Mouse (Mus musculus): ENCODE results near the gene Rbm28.
"Not testable (repeated sequence)": the region's sequence is repeated elsewhere in the genome, so short reads cannot be mapped to it uniquely, and the experiment has no call there.

Gene Rbm28

DNA sequence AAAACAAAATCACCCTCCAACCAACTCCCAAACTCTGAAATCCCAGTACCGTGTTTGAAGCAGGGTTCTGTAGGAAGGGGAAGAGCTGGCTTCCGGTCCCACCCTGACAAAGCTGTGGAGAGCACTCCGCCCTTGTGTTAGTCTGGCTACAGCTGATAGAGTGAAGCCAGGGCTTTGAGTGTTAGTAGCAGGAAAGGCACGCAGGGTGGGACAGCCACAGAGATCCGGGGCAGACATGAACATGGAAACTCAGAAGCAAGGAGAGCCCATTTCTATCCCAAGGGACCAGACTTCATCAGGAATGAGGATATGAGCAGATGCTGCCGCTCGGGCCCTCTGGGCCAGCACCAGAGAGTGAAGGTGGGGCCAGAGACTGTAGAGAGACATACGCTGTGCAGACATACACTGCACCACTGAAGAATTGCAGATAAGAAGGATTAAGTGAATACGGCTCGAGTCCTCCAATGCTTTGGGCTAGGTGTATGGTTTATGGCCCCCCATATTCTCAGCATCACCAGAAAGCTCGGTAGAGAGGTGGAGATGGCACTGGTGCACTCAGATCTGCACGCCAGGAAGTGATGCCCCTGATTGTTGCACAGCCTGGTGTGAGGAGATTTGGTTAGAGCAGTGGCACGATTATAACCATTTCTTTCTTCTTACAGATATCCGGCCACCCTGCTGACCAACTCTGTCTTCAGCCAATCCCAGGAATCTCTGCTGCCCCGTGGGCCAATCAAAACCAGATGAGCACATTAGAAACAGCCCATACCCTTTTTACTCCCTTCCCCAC is 29.4 kb upstream of the Rbm28 start:
- peak; percentile 3 for DNase-seq (ENCODE audit: low spot score)

DNA sequence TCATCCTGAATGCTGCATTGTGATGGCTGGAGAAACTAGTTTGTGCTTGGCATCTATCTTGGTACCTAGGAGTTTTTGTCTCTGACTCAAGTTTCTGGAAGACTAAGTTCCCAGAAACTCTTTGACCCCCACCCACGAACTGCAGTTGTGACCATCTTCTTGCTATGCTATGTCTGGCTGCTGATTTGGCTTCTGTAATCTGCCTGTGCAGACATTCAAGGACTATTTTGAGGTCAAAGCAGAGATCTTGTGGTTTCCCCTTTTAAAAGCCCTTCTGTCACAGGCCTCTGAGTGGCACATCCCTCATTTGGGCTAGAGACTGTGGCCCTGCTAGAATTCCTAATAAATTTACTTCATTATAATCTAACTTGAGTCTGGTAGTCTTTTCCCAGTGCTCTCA is 23.1 kb upstream of the Rbm28 start:
- peak; percentile 1 for DNase-seq (ENCODE audit: low spot score)

DNA sequence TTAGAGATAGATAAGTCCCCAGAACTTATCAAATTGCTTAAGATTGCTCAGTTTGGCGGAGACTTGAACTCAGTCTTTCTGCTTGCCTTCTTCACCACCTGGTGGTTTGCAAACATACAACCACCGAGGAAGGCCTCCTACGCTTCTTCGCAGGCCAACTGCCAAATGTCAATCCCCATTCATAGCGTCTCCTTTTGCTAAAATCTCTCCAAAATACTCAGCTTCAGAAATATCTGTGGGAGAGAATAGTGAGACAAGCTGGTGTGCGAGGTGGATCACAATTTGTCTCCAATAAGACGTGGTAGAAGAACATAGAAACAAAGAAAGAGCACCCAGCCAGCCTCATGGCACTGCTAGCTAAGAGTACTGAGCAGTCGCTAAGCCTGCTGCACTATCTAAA is 15.0 kb upstream of the Rbm28 start:
- DNase-seq (ENCODE audit: low spot score): no peak

DNA sequence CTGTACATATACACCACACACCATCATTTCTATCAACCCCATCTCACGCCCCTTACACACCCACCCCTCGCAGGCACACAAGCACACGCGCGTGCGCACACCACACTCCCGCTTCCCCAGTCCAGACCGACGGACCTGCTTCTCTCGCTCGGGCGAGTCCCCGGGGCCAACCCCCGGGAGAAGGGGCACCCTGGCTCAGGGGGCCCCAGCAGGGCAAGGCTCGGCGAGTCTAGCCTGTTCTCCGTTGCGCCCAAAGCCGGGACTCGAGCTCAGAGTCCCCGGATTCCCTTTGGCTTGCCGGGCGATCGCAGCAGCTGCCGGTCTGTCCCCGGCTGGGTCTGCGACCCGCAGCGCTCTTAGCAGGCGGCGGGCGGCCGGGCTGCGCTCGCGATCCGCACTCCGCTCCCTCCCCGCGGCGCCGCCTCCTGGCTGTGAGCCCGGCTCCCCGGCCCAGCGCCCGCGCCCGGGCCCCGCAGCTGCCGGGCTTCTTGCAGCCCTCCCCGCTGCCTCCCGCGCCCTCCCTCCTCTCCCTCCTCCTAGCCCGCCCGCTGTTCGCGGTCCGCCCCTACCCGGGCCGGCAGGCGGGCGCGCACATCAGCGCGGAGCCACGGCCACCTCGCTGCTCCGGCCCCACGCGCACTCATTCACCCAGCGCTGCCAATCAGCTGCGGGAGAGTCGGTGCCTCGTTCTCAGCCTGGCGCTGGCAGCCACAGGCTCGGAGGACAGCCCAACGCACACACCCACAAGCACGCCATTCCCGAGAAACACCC is 14.3 kb upstream of the Rbm28 start, which contains the start of gene Prrt4:
Prrt4 (minus strand) TSS at position 697 of the 771 bp plus-strand sequence.
- peak; percentile 75 for DNase-seq (ENCODE audit: low spot score)

DNA sequence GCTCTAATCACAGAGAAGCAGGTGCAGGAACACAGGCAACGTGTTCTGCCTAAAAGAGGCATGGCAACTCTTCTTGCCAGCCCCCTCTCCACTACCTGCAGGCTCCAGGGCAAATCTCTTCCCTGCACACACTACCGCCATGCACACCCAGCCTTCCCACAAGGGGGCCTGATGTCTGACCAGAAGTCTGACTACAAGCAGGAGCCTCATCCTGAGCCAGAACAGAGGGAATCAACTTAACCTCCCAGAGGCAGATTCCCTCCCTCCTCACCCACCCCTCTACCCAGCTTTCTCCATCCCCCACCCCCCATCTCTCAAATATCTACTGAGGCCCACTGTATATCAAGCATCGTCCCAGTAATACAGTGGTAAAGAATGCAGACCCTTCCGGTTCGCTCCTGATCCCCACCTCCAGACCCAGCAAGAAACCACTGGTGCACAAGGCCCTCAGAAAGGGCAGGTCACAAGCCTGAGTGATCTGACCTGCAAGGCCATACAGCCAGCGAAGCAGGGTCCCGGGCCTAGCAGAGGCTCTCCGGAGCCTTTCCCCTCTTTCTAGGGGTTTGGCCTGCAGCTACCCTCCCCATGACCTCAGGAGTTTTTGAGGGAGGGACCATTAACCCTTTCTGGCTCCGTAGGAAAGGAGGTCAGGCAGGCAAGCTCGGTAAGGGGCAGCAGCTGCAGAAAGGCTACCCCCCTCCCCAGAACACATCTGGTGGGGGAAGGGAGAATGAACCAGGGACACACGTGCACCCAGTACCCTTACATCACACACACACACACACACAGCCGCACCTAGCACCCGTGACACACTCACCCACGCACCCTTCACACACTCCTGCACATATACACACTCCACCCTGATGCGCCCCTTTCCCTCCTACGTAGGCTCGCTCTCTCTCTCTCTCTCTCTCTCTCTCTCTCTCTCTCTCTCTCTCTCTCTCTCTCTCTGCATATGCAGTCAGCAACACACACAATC is 13.4 kb upstream of the Rbm28 start:
- no peak for DNase-seq (ENCODE audit: low spot score)

DNA sequence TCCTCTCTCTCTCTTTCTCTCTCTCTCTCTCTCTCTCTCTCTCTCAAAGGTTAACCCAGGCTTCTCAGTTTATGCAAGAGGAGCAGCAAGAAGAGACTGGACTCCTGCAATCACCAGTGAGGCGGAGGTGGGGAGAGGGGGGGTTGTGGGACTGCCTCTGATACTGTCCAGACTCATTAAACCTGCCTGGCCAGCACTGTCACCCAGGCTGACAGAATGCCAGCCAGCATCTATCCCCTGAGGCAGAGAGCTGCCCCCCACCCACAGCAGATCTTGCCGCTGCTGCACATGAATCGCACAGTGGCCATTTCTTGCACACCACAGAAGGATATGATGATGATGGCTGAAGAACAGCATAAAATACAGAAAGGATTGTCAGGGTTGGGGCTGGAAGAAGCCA is 10.3 kb upstream of the Rbm28 start:
- DNase-seq (ENCODE audit: low spot score): no peak

DNA sequence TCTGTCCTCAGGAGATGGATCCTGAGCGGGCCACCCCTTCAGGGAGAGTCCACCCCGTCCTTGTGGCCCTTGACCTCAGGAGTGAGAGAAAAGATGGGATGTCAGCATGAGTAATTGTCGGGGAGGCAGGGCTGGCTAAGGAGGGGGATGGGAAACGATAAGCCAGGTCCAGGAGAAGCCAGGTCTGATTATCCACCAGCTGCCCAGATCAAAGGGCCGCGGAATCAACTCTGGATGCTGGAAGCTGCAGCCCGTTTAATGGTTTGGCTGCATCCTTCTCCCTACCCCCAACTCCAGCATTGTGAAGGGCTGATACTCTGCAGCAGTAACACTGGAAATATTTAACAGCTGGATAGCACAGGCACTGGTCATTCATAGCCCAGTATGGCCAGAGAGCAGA is 9.6 kb upstream of the Rbm28 start:
- no peak for DNase-seq (ENCODE audit: low spot score)

DNA sequence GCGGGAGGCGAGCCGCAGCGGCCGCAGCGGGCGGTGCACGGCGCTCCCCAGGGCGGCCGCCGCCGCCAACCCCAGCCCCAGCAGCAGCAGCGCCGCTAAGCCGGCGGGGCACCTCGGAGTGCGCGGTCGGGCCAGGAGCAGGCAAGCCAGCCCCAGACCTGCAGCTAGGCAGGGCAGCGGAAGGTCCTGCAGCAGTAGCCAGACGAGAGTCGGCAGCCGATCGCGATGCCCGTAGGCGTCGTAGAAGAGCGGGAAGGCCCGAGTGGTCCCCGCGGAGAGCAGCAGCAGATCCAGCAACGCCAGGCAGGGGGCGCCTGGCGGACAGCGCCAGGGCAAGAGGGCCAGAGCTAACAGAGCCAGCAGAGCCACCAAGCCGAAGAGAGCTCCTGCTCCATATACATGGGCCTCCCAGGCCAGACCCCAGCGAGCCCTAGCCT is 6.2 kb upstream of the Rbm28 start:
- peak; percentile 86 for DNase-seq (ENCODE audit: low spot score)

DNA sequence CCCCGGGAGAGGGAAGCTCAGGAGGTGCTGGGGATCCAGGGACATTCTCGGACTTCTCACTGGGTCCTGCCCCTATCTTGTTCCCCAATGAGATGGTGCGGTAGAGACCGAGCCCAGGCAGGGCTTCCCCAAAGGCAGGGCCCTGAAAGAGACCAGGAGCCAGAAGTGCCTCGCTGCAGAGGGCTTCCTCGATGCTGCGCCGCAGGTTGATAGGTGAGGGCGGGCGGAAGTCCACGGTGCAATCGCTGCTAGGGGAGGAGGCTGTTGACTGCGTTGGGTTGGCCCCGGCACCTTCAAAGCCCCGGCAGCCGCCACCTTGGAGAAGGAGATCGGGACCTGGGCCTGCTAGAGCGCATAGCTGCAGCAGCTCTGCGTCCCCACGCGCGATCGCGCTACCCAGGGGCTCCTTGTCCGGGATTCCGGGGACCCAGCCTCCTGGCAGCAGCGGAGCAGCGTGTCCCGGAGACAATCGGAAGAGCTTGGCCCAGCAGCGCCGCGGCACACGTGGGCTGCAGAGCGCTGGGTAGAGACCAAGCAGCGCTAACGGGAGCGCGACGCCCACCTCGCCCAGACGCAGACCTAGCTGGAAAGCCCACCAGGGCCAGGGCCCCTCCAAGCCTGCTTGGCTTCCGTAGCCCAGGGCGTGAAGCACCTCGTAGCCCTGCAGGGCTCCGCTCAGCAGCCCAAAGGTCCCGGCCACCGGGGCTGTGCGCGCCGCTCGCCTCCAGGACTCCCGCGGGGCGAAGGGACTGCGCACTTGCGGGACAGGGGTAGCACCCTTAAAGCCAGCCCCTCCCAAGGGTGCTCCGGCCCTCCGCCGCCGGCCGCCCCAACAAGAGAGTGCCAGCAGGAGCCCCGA is 5.5 kb upstream of the Rbm28 start:
- peak; percentile 14 for DNase-seq (ENCODE audit: low spot score)

DNA sequence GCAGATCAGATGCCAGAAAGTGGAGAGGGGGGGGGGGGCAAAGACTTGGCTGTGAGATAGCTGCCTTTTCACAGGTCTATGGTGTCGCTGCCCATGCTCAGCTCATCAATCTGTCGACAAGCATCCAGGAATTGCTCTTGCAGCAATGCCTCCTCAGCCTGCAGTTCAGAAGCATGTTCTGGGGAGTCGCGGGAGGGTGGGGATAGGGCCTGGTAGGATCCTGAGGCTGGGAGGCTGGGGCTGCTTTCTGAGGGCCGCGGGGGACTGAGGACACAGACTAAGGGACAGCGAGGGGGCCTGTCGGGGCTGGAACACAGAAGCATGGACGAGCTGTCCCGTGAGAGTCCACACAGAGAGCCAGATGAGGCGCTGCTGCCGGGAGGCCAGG is 4.9 kb upstream of the Rbm28 start:
- DNase-seq (ENCODE audit: low spot score): no peak

DNA sequence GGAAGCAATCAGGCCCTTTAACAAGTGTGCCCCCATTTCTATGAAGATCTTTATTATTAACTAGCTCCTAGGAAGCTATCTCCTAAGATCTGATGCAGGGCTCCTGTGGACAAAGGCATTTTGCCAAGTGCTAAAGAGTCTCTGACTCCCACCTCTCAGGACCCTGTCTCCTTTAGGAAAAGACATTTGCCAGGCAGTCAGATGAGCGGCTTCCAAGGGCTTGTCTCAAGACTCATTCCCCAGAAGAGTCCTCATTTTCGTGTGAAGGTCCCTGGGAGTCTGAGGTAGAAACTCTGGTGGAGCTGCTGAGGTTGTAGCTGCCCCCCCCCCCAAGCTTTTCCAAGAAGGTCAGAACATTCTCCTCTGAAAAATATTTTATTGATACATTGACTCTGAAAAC is 4.1 kb upstream of the Rbm28 start:
- no peak for DNase-seq (ENCODE audit: low spot score)

DNA sequence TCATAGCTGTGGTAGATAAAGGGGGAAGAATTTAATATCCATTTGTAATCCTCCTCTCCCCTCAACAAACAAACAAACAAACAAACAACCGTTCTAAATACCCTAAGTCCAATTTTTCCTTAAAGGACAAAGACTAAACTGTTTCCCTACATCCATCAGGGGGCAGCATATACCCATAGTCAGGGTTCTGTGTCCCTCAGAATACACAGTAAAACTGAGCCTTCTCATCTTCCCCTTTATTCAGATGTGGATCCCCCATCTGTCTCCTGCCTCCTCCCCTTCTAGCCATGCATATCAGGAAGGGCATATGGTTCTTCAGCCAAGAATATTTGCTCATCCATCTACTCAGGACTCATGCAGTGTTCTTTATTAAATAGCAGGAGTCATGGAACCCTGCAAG is 1.4 kb upstream of the Rbm28 start:
- DNase-seq (ENCODE audit: low spot score): no peak

DNA sequence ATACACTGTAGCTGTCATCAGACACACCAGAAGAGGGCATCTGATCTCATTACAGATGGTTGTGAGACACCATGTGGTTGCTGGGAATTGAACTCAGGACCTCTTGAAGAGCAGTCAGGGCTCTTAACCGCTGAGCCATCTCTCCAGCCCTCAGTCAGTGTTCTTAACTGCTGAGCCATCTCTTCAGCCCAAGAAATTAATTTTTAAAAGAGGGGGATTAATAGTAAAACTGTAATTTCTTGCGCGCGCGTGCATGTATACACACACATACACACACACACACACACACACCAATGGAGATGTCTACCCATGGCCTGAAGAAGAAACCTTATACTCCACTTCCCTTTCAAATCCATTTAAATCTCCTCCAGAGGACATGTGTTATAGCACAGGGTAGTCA is 3.5 kb downstream of the Rbm28 start:
- DNase-seq (ENCODE audit: low spot score): not testable (repeated sequence)

DNA sequence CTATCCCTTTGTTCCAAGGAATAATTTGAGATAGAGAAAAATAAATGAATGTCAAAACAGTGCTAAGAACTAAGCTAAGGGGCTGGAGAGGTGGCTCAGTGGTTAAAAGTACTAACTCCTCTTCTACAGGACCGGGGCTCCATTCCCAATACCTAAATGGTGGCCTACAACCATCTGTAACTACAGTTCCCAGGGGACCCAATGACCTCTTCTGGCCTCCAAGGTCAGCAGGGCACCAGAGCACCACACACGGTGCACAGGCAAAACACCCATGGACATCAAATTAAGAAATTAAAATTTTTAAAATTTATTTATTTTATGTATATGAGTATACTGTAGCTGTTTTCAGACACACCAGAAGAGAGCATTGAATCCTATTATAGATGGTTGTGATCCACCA is 4.0 kb downstream of the Rbm28 start:
- DNase-seq (ENCODE audit: low spot score): no peak

DNA sequence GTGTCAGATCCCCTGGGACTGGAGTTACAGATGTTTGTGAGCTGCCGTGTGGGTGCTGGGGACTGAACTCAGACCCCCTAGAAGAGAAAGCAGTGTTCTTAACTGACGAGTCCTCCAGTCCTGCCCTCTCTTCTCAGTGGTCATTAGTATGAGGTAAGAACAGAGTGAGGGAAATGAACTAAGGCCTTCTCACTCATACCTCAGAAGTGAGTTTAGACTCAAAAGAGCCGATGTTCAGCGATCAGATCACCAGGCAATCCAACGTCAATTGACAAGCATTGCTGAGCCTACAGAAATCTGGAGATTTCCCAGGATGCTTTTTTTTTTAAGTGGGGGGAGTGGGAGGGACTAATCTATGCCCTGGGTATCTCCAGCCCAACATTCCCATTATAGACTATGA is 8.5 kb downstream of the Rbm28 start:
- DNase-seq (ENCODE audit: low spot score): no peak

DNA sequence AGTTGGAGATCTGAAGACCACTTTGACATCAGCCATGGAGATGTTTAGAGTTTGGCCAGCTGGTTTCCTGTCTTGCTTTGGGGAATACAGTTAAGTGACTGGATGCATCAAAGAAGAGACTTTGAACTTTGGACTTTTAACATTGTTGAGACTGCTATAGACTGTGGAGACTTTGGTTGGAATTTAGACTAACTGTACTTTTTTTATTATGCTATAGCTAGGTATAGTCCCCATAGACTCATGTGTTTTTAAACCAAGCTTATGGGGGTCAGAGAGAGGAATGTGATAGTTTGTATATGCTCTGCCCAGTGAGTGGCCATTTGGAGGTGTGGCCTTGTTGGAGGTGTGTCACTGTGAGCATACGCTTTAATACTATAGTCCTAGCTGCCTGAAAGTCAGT is 14.8 kb downstream of the Rbm28 start:
- no peak for DNase-seq (ENCODE audit: low spot score)

DNA sequence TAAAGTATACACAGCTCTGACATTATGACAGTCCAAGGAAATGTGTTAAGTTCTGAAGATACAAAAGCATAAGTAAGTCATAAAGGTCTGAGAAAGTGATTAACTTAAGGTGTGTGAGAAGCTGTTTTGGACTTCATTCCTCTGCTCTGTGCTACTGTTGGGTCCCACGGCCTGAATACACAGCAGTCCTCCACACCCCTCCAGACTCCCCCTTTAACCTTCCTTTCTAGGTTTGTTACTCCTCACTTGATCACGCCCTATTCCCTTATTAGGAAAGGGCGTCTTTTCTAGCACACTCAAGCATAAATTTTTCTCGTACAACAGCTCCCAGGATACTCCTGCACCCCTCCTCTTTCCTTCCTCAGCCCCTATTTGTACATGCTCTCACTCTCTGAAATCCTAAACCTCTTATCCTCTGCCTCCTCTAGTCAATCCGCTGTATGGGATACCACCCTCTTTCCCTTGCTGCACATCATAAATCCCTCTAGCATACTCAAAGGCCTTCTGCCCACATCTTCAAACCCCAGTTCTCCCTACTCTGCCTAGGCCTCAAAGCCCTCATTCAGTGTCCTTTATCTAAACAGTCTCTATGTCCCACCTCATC is 17.3 kb downstream of the Rbm28 start:
- no peak for DNase-seq (ENCODE audit: low spot score)

DNA sequence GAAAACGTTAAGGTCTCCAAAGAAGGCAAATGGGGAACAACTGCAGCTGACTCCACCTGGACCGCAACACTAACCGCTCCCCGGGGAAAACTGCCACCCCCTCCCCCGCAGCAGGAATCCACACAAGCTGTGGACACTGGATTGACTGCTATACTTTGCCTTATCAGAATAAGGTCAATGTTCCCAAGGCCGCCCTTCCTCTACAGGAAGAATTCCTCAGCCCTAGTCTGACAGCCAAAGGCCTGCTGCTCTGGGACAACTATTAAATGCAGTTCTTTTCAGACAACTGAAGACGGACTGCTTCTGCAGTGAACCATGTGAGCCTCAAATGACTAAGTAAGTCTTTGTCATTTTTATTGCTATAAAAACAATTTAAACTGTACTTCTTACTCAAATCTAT is 18.2 kb downstream of the Rbm28 start:
- DNase-seq (ENCODE audit: low spot score): no peak

DNA sequence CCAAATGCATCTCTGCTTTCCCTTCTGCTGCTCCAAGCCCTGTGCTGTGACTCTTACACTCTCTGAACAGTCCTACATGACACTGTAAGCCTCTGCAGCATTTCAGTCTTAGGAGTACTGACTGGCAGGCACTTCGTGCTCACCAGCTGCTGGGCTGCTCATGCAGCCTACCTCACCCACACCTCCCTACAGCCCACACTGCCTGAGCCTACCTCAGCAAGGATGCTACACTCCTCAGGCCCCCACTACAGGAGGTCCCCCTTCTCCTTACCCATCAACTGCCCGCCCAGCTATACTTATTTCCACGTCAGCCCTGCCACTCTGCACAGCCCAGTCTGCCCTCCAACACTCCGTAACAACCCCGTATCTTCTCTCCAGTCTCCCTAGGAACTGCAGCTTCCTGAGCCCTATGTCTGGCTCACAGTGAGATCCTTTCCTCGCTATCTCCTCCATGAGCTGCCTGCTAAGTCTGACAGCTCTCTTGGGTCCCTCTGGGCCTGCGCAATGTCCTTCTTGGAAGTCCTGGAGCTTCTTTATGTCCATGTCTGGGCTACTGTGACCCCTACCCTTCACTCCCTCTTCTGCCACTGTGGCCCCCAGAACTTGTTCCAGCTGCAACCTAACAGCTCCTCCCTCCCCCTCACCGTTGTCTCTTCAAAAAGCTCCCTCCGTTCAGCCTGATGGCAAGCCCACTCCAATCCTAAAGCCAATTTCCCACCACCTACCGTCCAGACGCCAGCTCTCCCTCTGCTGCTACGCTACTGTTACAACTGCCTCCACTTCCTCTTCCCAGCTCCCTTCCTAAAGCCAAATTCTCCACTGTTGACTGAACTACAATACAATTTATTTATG is 19.1 kb downstream of the Rbm28 start:
- DNase-seq (ENCODE audit: low spot score): no peak

DNA sequence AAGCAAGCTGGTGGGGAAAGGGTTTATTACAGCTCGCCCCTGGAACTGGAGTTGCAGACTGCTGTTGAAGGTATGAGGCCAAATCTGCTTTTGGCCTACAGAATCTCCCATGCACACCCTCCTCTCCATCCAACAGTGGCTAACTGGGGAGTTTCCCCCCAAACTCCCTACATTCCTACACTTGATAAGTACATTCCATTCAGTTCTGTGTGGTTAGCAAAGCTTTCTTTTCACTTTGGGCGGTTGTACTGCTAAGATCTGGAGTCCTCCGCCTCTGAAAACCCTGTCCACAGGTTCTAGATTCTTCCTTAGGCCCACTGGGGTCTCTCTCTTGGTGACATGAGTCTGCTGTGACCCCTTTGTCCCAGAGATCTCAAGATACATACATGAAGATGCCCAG is 19.8 kb downstream of the Rbm28 start:
- no peak for DNase-seq (ENCODE audit: low spot score)
